Mouse (Mus musculus) lung, adult 2 months (tissue): ENCODE measurements at regions not wholly inside any gene's neighbourhood (a gene's known extent, or its start where the extent isn't known, plus 50 kb on each side); places are given as distances from the start of the nearest gene placed in this dataset.

Source experiments
- DNase-seq: peaks from one replicate; pipeline ENCODE4 v3.0.0; 2022
- H3K4me1 ChIP-seq: fragments of 200-500 bp; 2 replicates; pipeline ENCODE4 v1.6.1; 2011; ENCODE audit warnings: low read length; ENCODE audit not compliant: control insufficient read depth, insufficient read depth
- H3K4me3 ChIP-seq: fragments of 200-500 bp; replicated peaks from 2 replicates; pipeline ENCODE3; 2011; ENCODE audit warnings: low read depth, mild to moderate bottlenecking, control low read depth, low read length; ENCODE audit errors: extremely low read depth
- CTCF ChIP-seq: fragments of 200-500 bp; IDR thresholded peaks from 2 replicates; pipeline ENCODE4 v1.5.1; 2011; ENCODE audit warnings: mild to moderate bottlenecking, low read length, control low read depth; ENCODE audit not compliant: insufficient read depth
- POLR2A ChIP-seq: fragments of 200-500 bp; IDR thresholded peaks from 2 replicates; pipeline ENCODE4 v1.6.1; 2011; ENCODE audit warnings: low read depth, mild to moderate bottlenecking, control low read depth, low read length, borderline replicate concordance; ENCODE audit errors: extremely low read depth
- WGBS: fragments of 180-500 bp; shearing (Covaris S2); methylation state at CpG from one replicate; pipeline ENCODE4 v1.1.7; 2018; 5-methylcytosine and 5-hydroxymethylcytosine counted together

GRCm38 (mm10) chr8:118034051-118034450 is 232.3 kb upstream of the Mphosph6 start:
- no peaks in the 10 kb centered on the region for H3K4me1 ChIP-seq

GRCm38 (mm10) chr8:118031406-118031805 is 229.7 kb upstream of the Mphosph6 start:
- no peak for TF ChIP-seq POLR2A
- TF ChIP-seq CTCF: no peak
- H3K4me1 ChIP-seq: no peaks in the 10 kb centered on the region
- DNase-seq: no peak
- H3K4me3 ChIP-seq: no peak overlapping the region
- WGBS: 69% methylated on average over 6 of the region's 6 CpGs

More at GRCm38 (mm10) chr8:118034051-118034450, 232.3 kb upstream of the Mphosph6 start:
- no peak overlapping the region for H3K4me3 ChIP-seq
- TF ChIP-seq CTCF (no peak), POLR2A (no peak)
- DNase-seq: no peak
- 64% methylated on average over 13 of the region's 13 CpGs for WGBS

GRCm38 (mm10) chr8:118028061-118028850 is 226.5 kb upstream of the Mphosph6 start:
- 87% methylated on average over 13 of the region's 13 CpGs for WGBS
- no peaks in the 10 kb centered on the region for H3K4me1 ChIP-seq
- no peak for DNase-seq
- TF ChIP-seq CTCF (no peak), POLR2A (no peak)
- no peak overlapping the region for H3K4me3 ChIP-seq

DNA sequence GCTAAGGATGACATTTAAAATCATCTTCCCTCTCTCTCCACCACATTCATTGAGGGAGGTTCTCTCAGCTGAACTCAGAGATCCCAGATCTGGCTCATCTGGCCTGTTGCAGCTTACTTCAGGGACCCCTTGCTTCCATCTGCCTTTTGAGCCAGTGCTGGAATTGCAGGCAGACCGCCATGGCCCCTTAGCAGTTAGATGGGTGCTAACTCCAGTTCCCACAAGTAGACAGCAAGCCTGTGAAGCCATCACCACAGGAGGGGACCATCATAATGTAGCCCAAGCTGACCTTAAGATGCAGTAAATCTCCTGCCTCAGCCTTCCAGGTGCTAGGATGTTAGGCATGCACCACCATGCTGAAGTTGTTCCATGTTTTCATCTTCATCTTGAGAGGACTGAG is 221.7 kb upstream of the Mphosph6 start:
- H3K4me1 ChIP-seq: no peaks in the 10 kb centered on the region
- TF ChIP-seq POLR2A (no peak), CTCF (no peak)
- 92% methylated on average over 1 of the region's 1 CpGs for WGBS
- DNase-seq: no peak
- no peak overlapping the region for H3K4me3 ChIP-seq

DNA sequence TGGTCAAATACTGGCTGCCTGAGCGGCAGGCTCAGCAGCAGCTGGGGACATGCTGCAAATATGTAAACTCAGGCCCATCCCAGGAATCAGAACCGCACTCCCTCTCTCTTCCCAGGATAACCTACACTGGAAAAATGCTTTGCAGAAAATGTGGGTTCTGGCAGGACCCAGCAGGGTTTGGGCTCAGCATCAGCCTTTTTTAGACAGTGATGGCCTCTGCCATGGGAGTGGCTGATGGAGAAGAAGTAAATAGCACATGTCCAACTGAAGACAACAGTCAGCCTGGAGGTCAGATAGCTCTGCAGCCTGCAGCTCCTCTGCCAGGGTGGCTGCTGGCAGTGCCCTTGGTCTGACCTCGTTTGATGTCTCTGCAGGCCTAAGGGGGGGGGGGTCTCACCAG is 220.2 kb upstream of the Mphosph6 start:
- Histone ChIP-seq H3K4me3 (no peak overlapping the region), H3K4me1 (no peaks in the 10 kb centered on the region)
- WGBS: 39% methylated on average over 3 of the region's 3 CpGs
- DNase-seq: no peak
- TF ChIP-seq POLR2A (no peak), CTCF (no peak)

- no peak for DNase-seq
- 42% methylated on average over 6 of the region's 6 CpGs for WGBS
- H3K4me3 ChIP-seq: no peak overlapping the region
- no peaks in the 10 kb centered on the region for H3K4me1 ChIP-seq
- TF ChIP-seq CTCF (no peak), POLR2A (no peak)
Observed at GRCm38 (mm10) chr8:118017261-118017660, 215.5 kb upstream of the Mphosph6 start.

DNA sequence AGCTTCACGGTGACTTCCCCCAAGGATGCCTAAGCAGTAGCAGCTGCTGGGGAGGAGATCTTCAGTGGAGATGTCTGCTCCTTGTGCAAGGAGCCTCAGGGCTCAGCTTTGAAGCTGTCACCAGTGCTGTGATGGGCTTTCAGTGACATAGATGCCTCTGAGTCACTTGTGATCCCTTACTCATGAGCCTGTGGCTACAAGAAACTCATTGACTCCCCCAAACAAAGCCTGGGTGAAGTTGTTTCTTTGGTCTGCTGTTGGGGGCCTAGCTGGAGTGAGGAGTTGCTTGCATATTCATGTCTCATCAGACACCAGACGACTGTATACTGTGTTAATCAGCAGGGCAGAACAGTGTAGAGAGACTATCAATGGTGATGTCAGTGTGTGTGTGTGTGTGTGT is 203.4 kb upstream of the Mphosph6 start:
- TF ChIP-seq POLR2A (no peak), CTCF (no peak)
- WGBS: 41% methylated on average over 2 of the region's 2 CpGs
- no peaks in the 10 kb centered on the region for H3K4me1 ChIP-seq
- no peak for DNase-seq
- H3K4me3 ChIP-seq: no peak overlapping the region

- Histone ChIP-seq H3K4me3 (no peak overlapping the region), H3K4me1 (no peaks in the 10 kb centered on the region)
- TF ChIP-seq CTCF: no peak
- TF ChIP-seq POLR2A: no peak
- DNase-seq: no peak
- WGBS: 44% methylated on average over 7 of the region's 7 CpGs
Observed at GRCm38 (mm10) chr8:118004391-118004851, 202.7 kb upstream of the Mphosph6 start.

DNA sequence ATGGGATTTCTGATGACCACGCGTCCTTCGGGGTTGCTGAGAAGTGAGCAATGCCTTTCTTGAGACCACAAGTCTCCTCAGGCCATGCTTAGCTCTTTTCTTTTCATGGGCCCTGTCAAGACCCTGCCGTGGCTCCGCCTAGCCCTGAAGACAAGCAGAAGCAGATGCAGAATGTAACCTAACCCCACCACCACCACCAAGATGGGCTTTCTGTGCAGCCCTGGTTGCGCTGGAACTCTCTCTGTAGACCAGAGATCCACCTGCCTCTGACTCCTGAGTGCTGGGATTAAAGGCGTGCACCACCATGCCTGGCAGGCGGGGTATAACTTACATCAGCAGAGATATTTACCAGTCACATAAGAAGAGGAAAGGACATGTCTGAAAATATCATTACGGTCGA is 199.4 kb upstream of the Mphosph6 start:
- WGBS: 86% methylated on average over 10 of the region's 10 CpGs

GRCm38 (mm10) chr8:117991826-117992225 is 190.1 kb upstream of the Mphosph6 start:
- WGBS: 82% methylated on average over 7 of the region's 7 CpGs
- TF ChIP-seq POLR2A: no peak
- TF ChIP-seq CTCF: no peak
- H3K4me1 ChIP-seq: no peaks in the 10 kb centered on the region
- no peak overlapping the region for H3K4me3 ChIP-seq
- no peak for DNase-seq

More for the DNA sequence above, 199.4 kb upstream of the Mphosph6 start:
- TF ChIP-seq CTCF: no peak
- no peaks in the 10 kb centered on the region for H3K4me1 ChIP-seq
- no peak overlapping the region for H3K4me3 ChIP-seq
- no peak for DNase-seq

DNA sequence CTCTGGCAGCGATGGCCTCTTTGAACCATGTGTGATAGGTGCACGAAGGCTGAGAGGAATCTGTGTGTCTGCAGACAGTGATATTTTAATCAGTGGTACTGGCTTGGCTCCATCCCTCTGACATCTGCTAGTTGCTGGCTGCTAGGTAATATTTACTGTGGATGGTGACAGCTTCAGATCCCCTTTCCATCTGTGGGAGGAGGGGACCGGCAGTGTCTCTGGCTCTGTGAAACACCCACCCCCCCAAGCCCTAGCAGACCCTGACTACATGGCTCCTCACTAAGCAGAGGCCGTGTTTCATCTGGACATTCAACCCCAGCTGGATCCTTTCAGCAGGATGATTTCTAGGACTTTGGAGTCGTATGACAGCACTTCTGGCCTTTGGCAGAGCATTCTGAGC is 187.0 kb upstream of the Mphosph6 start:
- H3K4me1 ChIP-seq: no peaks in the 10 kb centered on the region
- H3K4me3 ChIP-seq: no peak overlapping the region
- no peak for DNase-seq
- 40% methylated on average over 5 of the region's 5 CpGs for WGBS
- TF ChIP-seq POLR2A: no peak
- TF ChIP-seq CTCF: no peak
